Mouse (Mus musculus) urinary bladder, postnatal 10 days (tissue): ENCODE measurements around the gene Olfr1417.
"Not testable (repeated sequence)": the region's sequence is repeated elsewhere in the genome, so short reads cannot be mapped to it uniquely, and the experiment has no call there.

Source experiments
- DNase-seq: peaks from one replicate; pipeline ENCODE4 v3.0.0; 2022; ENCODE audit warnings: low spot score

Gene Olfr1417

DNA sequence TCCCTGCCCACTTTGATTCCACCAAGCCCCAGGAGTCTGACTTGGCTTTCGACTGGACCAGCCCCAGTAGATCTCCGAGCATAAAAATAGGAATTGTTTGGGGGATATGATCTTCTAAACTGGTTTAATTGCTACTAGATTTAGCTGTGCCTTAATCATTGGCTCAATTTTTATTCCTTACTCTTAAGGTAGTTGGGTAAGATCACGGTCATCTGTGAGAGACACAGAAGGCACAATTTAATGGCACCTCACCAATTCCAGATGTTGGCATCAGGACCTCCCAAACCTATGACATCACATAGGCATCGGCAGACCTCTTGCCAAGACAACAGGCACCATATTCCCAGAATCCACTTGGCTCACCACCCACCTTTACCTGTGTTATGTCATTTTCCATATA lies at the start of gene Olfr1417:
Gene Olfr1417 (minus strand): TSS at position 101 of the 400 bp plus-strand sequence.
- no peak for DNase-seq

DNA sequence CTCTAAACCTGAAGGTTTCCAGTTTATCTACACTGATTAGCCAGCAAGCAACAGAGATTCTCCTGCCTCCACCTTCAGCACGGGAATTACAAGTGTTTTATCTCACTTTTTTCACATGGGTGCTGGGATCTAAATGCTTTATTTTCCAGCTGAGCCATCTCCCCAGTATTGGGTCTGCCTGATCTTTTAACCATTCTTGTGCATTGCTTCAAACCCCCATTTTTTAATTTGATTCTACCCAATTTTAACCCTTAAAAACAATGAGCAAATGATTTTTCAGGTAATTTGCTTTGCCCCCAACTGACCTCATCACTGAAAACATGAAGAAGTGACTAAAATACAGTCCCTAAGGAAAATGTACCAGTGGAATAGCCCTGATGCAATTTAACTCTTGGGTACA lies 47.2 kb upstream of the Olfr1417 start, which contains the start of gene Olfr1420:
Gene Olfr1420 (plus strand): TSS at position 301 of the 400 bp plus-strand sequence.
- no peak for DNase-seq

GRCm38 (mm10) chr19:11878404-11878803 lies 39.4 kb upstream of the Olfr1417 start:
- DNase-seq: not testable (repeated sequence)

- DNase-seq: no peak
Observed at GRCm38 (mm10) chr19:11875006-11875405, 36.0 kb upstream of the Olfr1417 start, which contains the start of gene Olfr1419. Olfr1419 (minus strand) TSS chr19:11875106.

GRCm38 (mm10) chr19:11867837-11868236 lies 28.8 kb upstream of the Olfr1417 start:
- no peak for DNase-seq

DNA sequence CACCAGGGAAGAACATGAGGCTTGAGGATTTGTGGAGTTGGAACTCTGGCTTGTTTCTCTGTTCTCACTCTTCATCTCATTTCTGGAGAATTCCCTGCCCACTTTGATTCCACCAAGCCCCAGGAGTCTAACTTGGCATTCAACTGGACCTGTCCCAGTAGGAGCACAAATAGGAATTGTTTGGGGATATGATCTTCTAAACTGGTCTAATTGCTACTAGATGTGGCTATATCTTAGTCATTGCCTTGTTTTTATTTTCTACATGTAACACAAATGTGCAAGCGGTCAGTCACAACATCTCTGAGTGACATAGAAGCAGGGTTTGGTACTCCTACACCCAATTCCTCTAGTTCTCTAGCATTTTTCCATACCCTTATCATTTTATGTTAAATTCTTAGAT lies 21.9 kb upstream of the Olfr1417 start, which contains the start of gene Olfr1418:
Gene Olfr1418 (minus strand): TSS at position 101 of the 400 bp plus-strand sequence.
- no peak for DNase-seq

GRCm38 (mm10) chr19:11856506-11856905 lies 17.5 kb upstream of the Olfr1417 start:
- DNase-seq: no peak

GRCm38 (mm10) chr19:11854821-11855220 lies 15.8 kb upstream of the Olfr1417 start:
- no peak for DNase-seq

DNA sequence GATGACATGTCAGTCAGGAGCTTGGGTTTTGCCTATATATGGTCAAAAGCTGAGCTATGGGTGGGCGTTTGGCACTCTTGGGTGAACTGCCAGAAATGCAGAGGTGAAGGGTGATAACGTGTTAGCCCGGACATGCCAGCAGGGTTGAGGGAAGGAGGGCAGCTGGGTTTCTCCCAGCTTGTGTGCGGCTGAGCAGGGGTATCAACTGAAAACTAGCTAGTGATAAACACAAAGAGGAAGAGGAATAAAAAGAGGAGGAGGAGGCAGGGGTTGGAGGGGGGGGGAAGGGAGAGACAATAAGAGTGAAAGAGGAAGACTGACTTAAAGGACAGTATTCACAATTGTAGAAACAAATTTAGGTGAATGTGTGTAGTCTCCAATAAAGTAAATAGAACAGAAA lies 13.6 kb upstream of the Olfr1417 start:
- no peak for DNase-seq

- DNase-seq: no peak
Observed at GRCm38 (mm10) chr19:11846333-11846732, 7.3 kb upstream of the Olfr1417 start.

DNA sequence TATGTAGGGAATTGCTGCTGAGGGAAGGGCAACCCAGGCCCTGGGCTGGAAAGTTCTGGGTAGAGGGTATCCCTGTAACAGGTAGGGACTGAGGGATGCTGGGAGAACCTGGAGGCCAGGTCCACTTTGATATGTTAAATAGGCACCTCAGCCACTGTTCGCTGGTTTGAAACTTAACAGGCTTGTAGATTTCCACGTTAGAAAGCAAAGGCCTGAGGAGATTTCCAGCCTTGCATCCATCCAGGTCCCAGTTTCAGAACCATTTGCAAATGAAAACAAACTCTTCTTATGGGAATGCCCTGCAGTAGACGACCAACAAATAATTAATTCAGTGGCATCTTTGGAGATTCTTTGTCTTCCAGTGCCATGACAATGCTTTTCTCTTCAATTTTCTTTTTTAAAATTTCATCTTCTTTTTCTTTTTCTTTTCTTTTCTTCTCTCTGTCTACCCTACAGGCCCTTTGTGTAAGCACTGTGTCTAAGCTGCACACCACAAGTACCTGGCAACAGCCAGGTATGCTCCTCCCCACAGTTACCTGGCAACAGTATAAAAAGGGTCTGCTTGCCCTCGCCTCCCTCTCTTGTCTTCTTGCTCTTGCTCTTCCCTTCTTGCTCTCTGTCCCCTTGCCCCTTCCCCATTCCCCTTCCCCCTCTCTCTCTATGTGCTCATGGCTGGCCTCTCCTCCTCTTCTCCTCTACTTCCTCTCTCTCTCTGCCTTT lies 15.5 kb downstream of the Olfr1417 start:
- no peak for DNase-seq

DNA sequence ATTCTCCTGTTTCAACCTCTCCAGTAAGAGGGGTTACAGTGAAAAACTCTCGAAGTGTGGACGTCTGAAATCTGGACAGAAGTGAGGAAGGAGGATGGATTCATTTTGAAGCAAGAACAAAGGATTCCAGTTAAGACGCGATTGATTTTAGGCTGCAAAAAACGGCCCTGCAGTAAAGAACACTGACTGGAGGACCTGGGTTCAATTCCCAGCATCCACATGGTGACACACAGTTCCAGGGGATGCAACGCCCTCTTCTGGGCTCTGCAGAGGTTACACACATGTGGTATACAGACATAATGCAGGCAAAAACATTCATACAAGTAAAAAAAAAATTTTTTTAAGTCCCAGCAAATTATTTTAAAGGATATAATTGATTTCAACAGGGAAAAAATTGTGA lies 18.8 kb downstream of the Olfr1417 start:
- DNase-seq: no peak

GRCm38 (mm10) chr19:11819800-11820199 lies 19.2 kb downstream of the Olfr1417 start:
- peak; percentile 45 for DNase-seq

GRCm38 (mm10) chr19:11819143-11819700 lies 19.8 kb downstream of the Olfr1417 start, which contains the start of gene Stx3:
Stx3 (minus strand) TSS chr19:11819403.
- no peak for DNase-seq

DNA sequence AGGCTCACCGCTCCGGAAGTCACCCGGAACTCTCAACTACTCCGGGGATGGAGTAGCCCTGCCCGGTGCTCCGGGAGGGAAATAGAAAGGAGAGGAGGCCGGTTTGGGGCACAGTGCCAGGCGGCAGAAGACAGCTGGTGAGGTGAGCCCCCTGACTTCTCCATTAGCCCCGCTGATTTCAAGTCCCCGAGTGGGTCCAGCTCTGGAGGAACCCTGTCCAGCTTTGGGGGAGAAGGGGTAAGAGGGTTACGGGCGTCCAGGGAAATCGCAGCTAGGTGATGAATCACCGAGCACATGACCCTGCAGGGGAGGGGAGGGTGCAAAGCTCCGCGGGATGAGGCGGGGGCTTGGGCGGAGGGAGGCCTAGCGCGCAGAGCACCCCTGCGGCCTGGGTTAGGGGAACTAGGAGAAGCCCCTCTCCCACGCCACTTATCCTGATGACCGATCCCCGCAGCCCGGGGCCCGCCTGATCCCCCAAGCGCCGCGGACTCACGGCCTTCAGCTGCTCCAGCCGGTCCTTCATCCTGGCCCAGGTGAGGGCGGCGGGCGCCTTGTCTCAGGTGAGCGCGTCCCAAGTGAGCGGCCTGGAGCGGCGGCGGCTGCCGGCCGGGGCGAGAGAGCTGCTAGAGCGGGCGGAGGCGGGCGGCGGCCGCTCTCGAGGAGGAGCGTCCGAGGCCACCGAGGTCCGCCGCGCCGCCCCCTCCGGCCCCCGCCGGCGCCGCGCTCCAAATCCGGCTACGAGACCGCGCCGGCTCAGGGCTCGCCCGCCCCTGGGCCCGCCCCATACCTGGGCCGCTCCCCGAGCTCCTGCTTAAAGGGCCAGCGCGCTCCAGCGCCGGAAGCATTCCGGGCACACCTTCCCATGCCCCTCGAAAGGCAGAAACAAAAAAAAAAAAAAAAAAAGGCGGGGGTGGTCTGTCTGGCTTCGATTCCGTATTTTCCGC lies 20.5 kb downstream of the Olfr1417 start:
- DNase-seq: no peak

DNA sequence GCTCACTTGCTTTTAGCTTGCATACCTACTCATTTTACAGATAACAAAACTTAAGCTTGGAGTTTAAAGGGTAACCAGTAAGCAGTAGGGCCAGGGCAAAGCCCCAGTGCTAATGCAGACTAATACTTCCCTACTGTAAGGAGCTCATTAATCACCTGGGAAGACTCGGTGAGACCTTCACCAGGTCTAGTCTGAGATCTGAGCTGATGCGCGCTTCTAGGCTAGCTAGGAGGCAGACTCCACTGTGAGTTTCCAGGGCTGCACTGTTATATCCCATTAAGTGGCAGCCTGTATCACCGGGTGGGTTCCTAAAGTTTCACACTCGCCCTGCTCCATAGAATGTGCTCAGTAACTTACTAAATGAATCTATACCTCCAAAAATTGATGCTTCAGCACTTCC lies 21.4 kb downstream of the Olfr1417 start:
- no peak for DNase-seq

DNA sequence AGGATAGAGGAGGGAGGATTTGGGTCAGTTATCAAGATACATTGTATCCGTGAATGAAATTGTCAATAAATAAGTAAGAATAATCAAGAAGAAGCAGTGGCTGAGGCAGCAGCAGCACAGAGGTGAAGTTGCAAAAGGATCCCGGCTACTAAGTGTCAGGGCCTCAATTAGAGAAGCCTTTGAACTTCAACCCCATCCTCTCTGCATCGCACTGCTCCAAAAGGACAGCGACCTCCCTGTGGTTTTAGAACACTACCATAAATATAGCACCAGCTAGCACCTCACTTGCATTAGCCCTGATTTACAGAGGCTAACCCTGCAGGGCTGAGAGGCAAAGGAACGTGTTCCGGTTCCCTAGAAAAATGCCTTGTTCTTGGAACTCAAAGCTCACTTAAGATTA lies 22.3 kb downstream of the Olfr1417 start:
- no peak for DNase-seq

DNA sequence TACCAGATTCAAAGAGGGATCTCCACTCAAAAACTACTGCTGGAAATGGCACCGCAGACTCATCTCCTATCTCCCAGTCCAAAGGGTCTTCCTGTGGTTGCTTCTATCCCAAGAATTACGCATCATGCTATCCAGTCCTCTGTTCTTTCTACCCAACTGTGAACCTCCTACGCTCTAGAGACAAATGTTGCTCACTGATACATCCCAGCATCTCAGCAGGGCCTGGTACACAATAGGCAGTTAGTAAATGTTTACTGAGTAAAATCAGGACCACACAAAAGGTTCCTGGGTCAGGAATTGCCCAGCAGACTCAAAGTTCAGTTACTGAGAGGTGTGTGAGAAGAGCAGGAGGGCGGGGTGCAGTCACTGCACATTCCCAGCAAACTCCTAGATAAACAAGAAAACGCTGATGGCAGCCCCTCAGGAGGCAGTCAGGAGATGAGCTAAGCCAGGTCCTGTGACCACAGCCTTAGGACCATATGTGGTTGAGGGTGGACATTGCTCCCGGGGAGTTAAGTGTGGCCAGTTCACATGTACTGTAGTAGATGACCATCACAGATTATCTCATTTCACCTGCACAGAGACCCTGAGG lies 24.2 kb downstream of the Olfr1417 start:
- DNase-seq: no peak

DNA sequence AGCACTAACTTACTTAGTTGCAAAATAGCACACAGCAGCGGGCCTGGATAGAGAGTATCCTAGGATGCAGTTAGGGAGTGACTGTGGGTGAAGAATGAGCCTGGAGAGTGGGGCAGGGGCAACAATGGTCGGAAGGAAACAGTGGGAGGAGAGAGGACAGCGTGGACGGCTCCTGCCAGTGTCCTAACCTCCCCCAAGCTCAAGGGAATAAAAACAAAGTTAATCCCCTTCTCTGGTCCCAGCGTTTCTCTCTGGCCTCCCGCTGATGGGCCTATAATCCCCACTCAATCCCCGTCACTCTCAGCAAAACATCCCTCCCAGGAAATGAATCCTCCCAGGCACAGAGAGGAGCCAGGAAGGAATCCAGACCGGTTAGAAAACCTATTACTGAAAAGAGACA lies 25.4 kb downstream of the Olfr1417 start:
- no peak for DNase-seq

- no peak for DNase-seq
Observed at GRCm38 (mm10) chr19:11813136-11813535, 25.9 kb downstream of the Olfr1417 start.

DNA sequence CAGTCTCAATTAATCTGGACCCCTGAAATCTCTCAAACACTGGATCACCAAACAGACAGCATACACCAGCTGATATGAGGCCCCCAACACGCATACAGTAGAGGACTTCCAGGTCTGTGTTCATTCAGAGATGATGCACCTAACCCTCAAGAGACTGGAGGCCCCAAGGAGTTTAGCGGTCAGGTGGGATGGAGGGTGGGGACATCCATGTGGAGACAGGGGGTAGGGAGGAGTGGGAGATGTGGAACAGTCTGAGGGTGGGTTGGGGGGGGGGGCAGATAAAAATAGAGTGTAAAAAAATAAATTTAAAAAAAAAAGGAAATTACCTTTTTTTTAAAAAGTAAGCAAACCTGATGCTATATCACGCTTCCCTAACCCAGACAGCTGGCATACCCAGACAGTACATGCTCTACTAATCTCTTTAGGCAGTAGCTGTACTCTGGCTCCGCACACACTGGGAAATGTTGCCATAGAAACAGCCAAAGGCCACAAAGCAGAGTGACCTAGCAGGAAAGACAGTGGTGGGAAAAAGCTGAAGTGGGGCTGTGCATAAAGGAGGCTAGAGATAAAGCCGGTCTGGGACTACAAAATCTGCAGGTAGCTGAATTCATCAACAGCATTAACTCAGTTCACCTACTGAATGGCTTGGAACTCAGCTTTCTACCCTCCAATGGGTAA lies 27.2 kb downstream of the Olfr1417 start:
- no peak for DNase-seq
